Mouse (Mus musculus) CD4-positive, CD25-positive, alpha-beta regulatory T cell, adult 4 months (primary cell): ENCODE data around the gene Gfpt2. TPM values are rescaled to one million over a fixed set of nuclear protein-coding genes. Genes with fewer than 3 reads are reported as not detected.

Source experiments
- polyA plus RNA-seq, 2 experiments: library from polyadenylated mRNA; unstranded; fragments of 100-300 nt; shearing (Covaris generic); gene quantifications; one replicate each; pipeline ENCODE4 v1.2.1; 2017

Gfpt2 gene
- polyA plus RNA-seq, 2 experiments from 2014 or later: 1.9 to 3.2 TPM

Other genes starting within 250 kb of the Gfpt2 start
- gene Olfr1380, start 237.3 kb upstream of the Gfpt2 start, polyA plus RNA-seq: not detected
- not detected for gene Flt4, start 184.9 kb upstream of the Gfpt2 start, polyA plus RNA-seq
- gene Scgb3a1, start 130.6 kb upstream of the Gfpt2 start, polyA plus RNA-seq: under 1 TPM in 1 of 2 experiments, not detected in 1; 0.56 TPM
- gene Cnot6, start 81.5 kb upstream of the Gfpt2 start, polyA plus RNA-seq: 10 to 100 TPM; 19.6 to 30.0 TPM
- gene Mapk9, start 52.6 kb downstream of the Gfpt2 start, polyA plus RNA-seq: 10 to 100 TPM; 16.0 to 18.5 TPM
- under 1 TPM; 0.35 to 0.39 TPM for gene Rasgef1c, start 107.7 kb downstream of the Gfpt2 start, polyA plus RNA-seq
- gene Rnf130, start 231.2 kb downstream of the Gfpt2 start, polyA plus RNA-seq: 1 to 10 TPM; 2.5 to 5.7 TPM